Mouse (Mus musculus) forelimb bud, embryonic 11.5 days (tissue): ENCODE measurements at regions not wholly inside any gene's neighbourhood (a gene's known extent, or its start where the extent isn't known, plus 50 kb on each side); places are given as distances from the start of the nearest gene placed in this dataset.
"Not testable (repeated sequence)": the region's sequence is repeated elsewhere in the genome, so short reads cannot be mapped to it uniquely, and the experiment has no call there.

Experiments
- DNase-seq: peaks from one replicate; pipeline ENCODE4 v3.0.0-alpha.2; 2012; ENCODE audit warnings: low read depth, low spot score

GRCm38 (mm10) chr3:31508471-31508870 is 198.3 kb upstream of the Slc7a14 start:
- DNase-seq: no peak

- no peak for DNase-seq
These were observed 189.2 kb upstream of the Slc7a14 start for GRCm38 (mm10) chr3:31499201-31499968.

- DNase-seq: no peak
These were observed 185.1 kb upstream of the Slc7a14 start for GRCm38 (mm10) chr3:31495287-31495686.

- DNase-seq: no peak
These were observed 184.5 kb upstream of the Slc7a14 start for GRCm38 (mm10) chr3:31494706-31495105.

- not testable (repeated sequence) for DNase-seq
These were observed 181.6 kb upstream of the Slc7a14 start for GRCm38 (mm10) chr3:31491736-31492135.

- no peak for DNase-seq
These were observed 177.4 kb upstream of the Slc7a14 start for GRCm38 (mm10) chr3:31487596-31487995.

GRCm38 (mm10) chr3:31481964-31482363 is 171.8 kb upstream of the Slc7a14 start:
- DNase-seq: no peak

- no peak for DNase-seq
These were observed 157.7 kb upstream of the Slc7a14 start for GRCm38 (mm10) chr3:31467882-31468281.

- no peak for DNase-seq
These were observed 154.1 kb upstream of the Slc7a14 start for GRCm38 (mm10) chr3:31464260-31464659.

- DNase-seq: peak; percentile 35
These were observed 149.3 kb upstream of the Slc7a14 start for GRCm38 (mm10) chr3:31459456-31459855.

- DNase-seq: no peak
These were observed 147.8 kb upstream of the Slc7a14 start for GRCm38 (mm10) chr3:31457938-31458337.

GRCm38 (mm10) chr3:31455031-31455430 is 144.9 kb upstream of the Slc7a14 start:
- DNase-seq: no peak

- no peak for DNase-seq
These were observed 134.7 kb upstream of the Slc7a14 start for GRCm38 (mm10) chr3:31444861-31445260.

- no peak for DNase-seq
These were observed 134.1 kb upstream of the Slc7a14 start for GRCm38 (mm10) chr3:31444311-31444710.

GRCm38 (mm10) chr3:31443894-31444293 is 133.7 kb upstream of the Slc7a14 start:
- no peak for DNase-seq

GRCm38 (mm10) chr3:31440282-31440681 is 130.1 kb upstream of the Slc7a14 start:
- no peak for DNase-seq

- DNase-seq: no peak
These were observed 127.8 kb upstream of the Slc7a14 start for GRCm38 (mm10) chr3:31437970-31438369.

GRCm38 (mm10) chr3:31435204-31435963 is 125.2 kb upstream of the Slc7a14 start:
- DNase-seq: peak; percentile 10

- no peak for DNase-seq
These were observed 123.0 kb upstream of the Slc7a14 start for GRCm38 (mm10) chr3:31433201-31433600.

GRCm38 (mm10) chr3:31423517-31423916 is 113.3 kb upstream of the Slc7a14 start:
- DNase-seq: no peak

GRCm38 (mm10) chr3:31408802-31409201 is 98.6 kb upstream of the Slc7a14 start:
- DNase-seq: no peak

GRCm38 (mm10) chr3:31405880-31406279 is 95.7 kb upstream of the Slc7a14 start:
- no peak for DNase-seq

GRCm38 (mm10) chr3:31399136-31399535 is 89.0 kb upstream of the Slc7a14 start:
- DNase-seq: no peak
